Mouse (Mus musculus): ENCODE data around the gene Sult1a1. TPM values are rescaled to one million over a fixed set of nuclear protein-coding genes. Genes with fewer than 3 reads are reported as not detected.

The Sult1a1 gene
- polyA plus RNA-seq, 1 experiment from 2014 or later = 58.4 TPM

- H3K4me2 ChIP-seq (replicated peaks; ENCODE audit: low read depth, low read length) = peak overlapping the region; percentile 91
- ATAC-seq (no peak), DNase-seq (ENCODE audit: low spot score) (no peak)
- H3K4me1 ChIP-seq (ENCODE audit: insufficient read depth, low read depth, low read length) = peaks cover 13% of the 10 kb centered on the region
- H3K27me3 ChIP-seq (replicated peaks; ENCODE audit: insufficient read depth, low read length) = no peaks in the 10 kb centered on the region
- H3K9ac ChIP-seq (replicated peaks; ENCODE audit: low read depth) = no peak overlapping the region
- peak overlapping the region; percentile 79 for H3K4me3 ChIP-seq (ENCODE audit: low read depth, low read length)
- WGBS = 31% methylated on average over 10 of the region's 10 CpGs
- TF ChIP-seq EP300 (IDR thresholded peaks at IDR 0.05) (no peak), CTCF (IDR thresholded peaks at IDR 0.05) (no peak)
- no peaks in the 10 kb centered on the region for H3K9me3 ChIP-seq (ENCODE audit: low read length)
- H3K27ac ChIP-seq (ENCODE audit: low read length) = no peak overlapping the region
- H3K36me3 ChIP-seq (ENCODE audit: insufficient read depth, low read length) = 0 out of 2 replicates have a peak, but pooled peaks cover 6% of the 10 kb centered on the region
Observed at GRCm38 (mm10) chr7:126694441-126695051, 18.3 kb upstream of the Sult1a1 start.

- Histone ChIP-seq H3K27me3 (replicated peaks; ENCODE audit: insufficient read depth, low read length) (no peaks in the 10 kb centered on the region), H3K4me3 (ENCODE audit: low read depth, low read length) (no peak overlapping the region), H3K27ac (ENCODE audit: low read length) (no peak overlapping the region), H3K36me3 (ENCODE audit: insufficient read depth, low read length) (0 out of 2 replicates have a peak, but pooled peaks cover 6% of the 10 kb centered on the region), H3K4me1 (ENCODE audit: insufficient read depth, low read depth, low read length) (peaks cover 13% of the 10 kb centered on the region), H3K9me3 (ENCODE audit: low read length) (no peaks in the 10 kb centered on the region), H3K4me2 (replicated peaks; ENCODE audit: low read depth, low read length) (no peak overlapping the region), H3K9ac (replicated peaks; ENCODE audit: low read depth) (no peak overlapping the region)
- TF ChIP-seq CTCF (IDR thresholded peaks at IDR 0.05) (no peak), EP300 (IDR thresholded peaks at IDR 0.05) (no peak)
- DNase-seq (ENCODE audit: low spot score) = no peak
- ATAC-seq = no peak
- WGBS = 72% methylated on average over 7 of the region's 7 CpGs
Observed at GRCm38 (mm10) chr7:126693781-126694180, 17.5 kb upstream of the Sult1a1 start.

- no peak for TF ChIP-seq EP300 (IDR thresholded peaks at IDR 0.05)
- TF ChIP-seq CTCF (IDR thresholded peaks at IDR 0.05) = peak; percentile 94
- no peak overlapping the region for H3K27ac ChIP-seq (ENCODE audit: low read length)
- H3K36me3 ChIP-seq (ENCODE audit: insufficient read depth, low read length) = 0 out of 2 replicates have a peak, but pooled peaks cover 6% of the 10 kb centered on the region
- no peak overlapping the region for H3K9ac ChIP-seq (replicated peaks; ENCODE audit: low read depth)
- H3K27me3 ChIP-seq (replicated peaks; ENCODE audit: insufficient read depth, low read length) = no peaks in the 10 kb centered on the region
- ATAC-seq = no peak
- no peaks in the 10 kb centered on the region for H3K9me3 ChIP-seq (ENCODE audit: low read length)
- no peak overlapping the region for H3K4me2 ChIP-seq (replicated peaks; ENCODE audit: low read depth, low read length)
- peaks cover 13% of the 10 kb centered on the region for H3K4me1 ChIP-seq (ENCODE audit: insufficient read depth, low read depth, low read length)
- peak; percentile 94 for DNase-seq (ENCODE audit: low spot score)
- H3K4me3 ChIP-seq (ENCODE audit: low read depth, low read length) = no peak overlapping the region
- 14% methylated on average over 3 of the region's 3 CpGs for WGBS
Observed at GRCm38 (mm10) chr7:126693256-126693655, 17.0 kb upstream of the Sult1a1 start.

- no peaks in the 10 kb centered on the region for H3K9me3 ChIP-seq (ENCODE audit: low read length)
- 94% methylated on average over 26 of the region's 26 CpGs for WGBS
- no peak overlapping the region for H3K9ac ChIP-seq (replicated peaks; ENCODE audit: low read depth)
- H3K4me2 ChIP-seq (replicated peaks; ENCODE audit: low read depth, low read length) = no peak overlapping the region
- no peak overlapping the region for H3K27ac ChIP-seq (ENCODE audit: low read length)
- peaks cover 13% of the 10 kb centered on the region for H3K4me1 ChIP-seq (ENCODE audit: insufficient read depth, low read depth, low read length)
- DNase-seq (ENCODE audit: low spot score) (no peak), ATAC-seq (no peak)
- TF ChIP-seq EP300 (IDR thresholded peaks at IDR 0.05) (no peak), CTCF (IDR thresholded peaks at IDR 0.05) (no peak)
- no peak overlapping the region for H3K4me3 ChIP-seq (ENCODE audit: low read depth, low read length)
- H3K36me3 ChIP-seq (ENCODE audit: insufficient read depth, low read length) = 0 out of 2 replicates have a peak, but pooled peaks cover 6% of the 10 kb centered on the region
- H3K27me3 ChIP-seq (replicated peaks; ENCODE audit: insufficient read depth, low read length) = no peaks in the 10 kb centered on the region
Observed at GRCm38 (mm10) chr7:126692426-126692825, 16.2 kb upstream of the Sult1a1 start.

- no peak overlapping the region for H3K4me3 ChIP-seq (ENCODE audit: low read depth, low read length)
- no peak for DNase-seq (ENCODE audit: low spot score)
- H3K4me2 ChIP-seq (replicated peaks; ENCODE audit: low read depth, low read length) = no peak overlapping the region
- H3K36me3 ChIP-seq (ENCODE audit: insufficient read depth, low read length) = 0 out of 2 replicates have a peak, but pooled peaks cover 6% of the 10 kb centered on the region
- 92% methylated on average over 4 of the region's 5 CpGs for WGBS
- no peaks in the 10 kb centered on the region for H3K27me3 ChIP-seq (replicated peaks; ENCODE audit: insufficient read depth, low read length)
- ATAC-seq = no peak
- no peaks in the 10 kb centered on the region for H3K9me3 ChIP-seq (ENCODE audit: low read length)
- no peak overlapping the region for H3K9ac ChIP-seq (replicated peaks; ENCODE audit: low read depth)
- no peak overlapping the region for H3K27ac ChIP-seq (ENCODE audit: low read length)
- no peak for TF ChIP-seq CTCF (IDR thresholded peaks at IDR 0.05)
- TF ChIP-seq EP300 (IDR thresholded peaks at IDR 0.05) = no peak
- peaks cover 10% of the 10 kb centered on the region for H3K4me1 ChIP-seq (ENCODE audit: insufficient read depth, low read depth, low read length)
Observed at GRCm38 (mm10) chr7:126691676-126692075, 15.4 kb upstream of the Sult1a1 start.

GRCm38 (mm10) chr7:126690737-126691136 is 14.5 kb upstream of the Sult1a1 start:
- H3K27ac ChIP-seq (ENCODE audit: low read length) = no peak overlapping the region
- ATAC-seq = no peak
- WGBS = 81% methylated on average over 3 of the region's 3 CpGs

More at GRCm38 (mm10) chr7:126690737-126691136, 14.5 kb upstream of the Sult1a1 start:
- no peak overlapping the region for H3K4me2 ChIP-seq (replicated peaks; ENCODE audit: low read depth, low read length)
- no peak for DNase-seq (ENCODE audit: low spot score)
- H3K9me3 ChIP-seq (ENCODE audit: low read length) = no peaks in the 10 kb centered on the region
- H3K27me3 ChIP-seq (replicated peaks; ENCODE audit: insufficient read depth, low read length) = no peaks in the 10 kb centered on the region
- TF ChIP-seq CTCF (IDR thresholded peaks at IDR 0.05) (no peak), EP300 (IDR thresholded peaks at IDR 0.05) (no peak)
- H3K9ac ChIP-seq (replicated peaks; ENCODE audit: low read depth) = no peak overlapping the region
- H3K36me3 ChIP-seq (ENCODE audit: insufficient read depth, low read length) = 0 out of 2 replicates have a peak, but pooled peaks cover 6% of the 10 kb centered on the region
- 0 out of 2 replicates have a peak, but pooled peaks cover 4% of the 10 kb centered on the region for H3K4me1 ChIP-seq (ENCODE audit: insufficient read depth, low read depth, low read length)
- no peak overlapping the region for H3K4me3 ChIP-seq (ENCODE audit: low read depth, low read length)

Measured in lung, postnatal 0 days (tissue).